Mouse (Mus musculus): Measurements from ENCODE around the gene Luc7l3.

DNA sequence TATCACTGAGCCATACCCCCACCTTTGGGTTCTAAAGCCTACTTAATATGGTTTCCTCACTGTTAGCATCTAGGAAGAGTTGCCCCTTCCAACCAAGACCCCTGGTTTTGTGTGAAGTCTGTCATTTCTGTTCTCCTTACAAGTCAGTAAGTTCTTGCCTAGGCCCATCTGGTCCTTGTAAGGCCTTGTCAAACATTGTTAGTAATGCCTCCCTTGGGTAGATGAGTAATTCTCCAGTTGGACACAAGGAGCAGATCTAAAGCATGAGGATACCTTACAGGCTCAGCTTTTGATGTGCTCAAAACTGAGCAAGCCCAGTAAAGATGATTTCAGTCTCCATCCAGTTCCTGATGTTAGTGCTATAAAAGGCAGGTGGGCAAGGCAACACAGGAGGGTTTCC lies 53.0 kb downstream of the Luc7l3 start:
- no peak for TF ChIP-seq TAL1 (IDR thresholded peaks at IDR 0.05; ENCODE audit: low read length)
- no peak for TF ChIP-seq GATA1 (IDR thresholded peaks at IDR 0.05; ENCODE audit: low read length)

All from erythroblast, embryonic 14.5 days (primary cell).